Mouse (Mus musculus): Measurements from ENCODE around the gene Gng13. TPM values are rescaled to one million over a fixed set of nuclear protein-coding genes. Genes with fewer than 3 reads are reported as not detected.
"Not testable (repeated sequence)": the region's sequence is repeated elsewhere in the genome, so short reads cannot be mapped to it uniquely, and the experiment has no call there.

Gene Gng13
- total RNA-seq, 2 experiments from 2014 or later: not detected

DNA sequence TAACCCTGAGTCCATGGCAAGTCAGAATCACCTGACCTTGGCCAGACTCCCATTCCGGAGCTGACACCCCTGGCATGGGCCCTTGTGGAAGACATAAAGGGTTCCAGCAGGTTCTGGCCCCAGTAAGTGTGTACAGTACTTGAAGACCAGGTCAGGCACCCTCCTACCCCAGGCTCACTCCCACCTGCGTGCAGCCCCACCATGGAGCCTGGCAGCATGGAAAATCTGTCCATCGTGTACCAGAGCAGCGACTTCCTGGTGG lies 11.0 kb downstream of the Gng13 start:
- ATAC-seq (replicated peaks; ENCODE audit: poor library complexity): no peak

- ATAC-seq (replicated peaks; ENCODE audit: poor library complexity): peak; percentile 58
Observed at GRCm38 (mm10) chr17:25732082-25732481, 15.1 kb downstream of the Gng13 start.

DNA sequence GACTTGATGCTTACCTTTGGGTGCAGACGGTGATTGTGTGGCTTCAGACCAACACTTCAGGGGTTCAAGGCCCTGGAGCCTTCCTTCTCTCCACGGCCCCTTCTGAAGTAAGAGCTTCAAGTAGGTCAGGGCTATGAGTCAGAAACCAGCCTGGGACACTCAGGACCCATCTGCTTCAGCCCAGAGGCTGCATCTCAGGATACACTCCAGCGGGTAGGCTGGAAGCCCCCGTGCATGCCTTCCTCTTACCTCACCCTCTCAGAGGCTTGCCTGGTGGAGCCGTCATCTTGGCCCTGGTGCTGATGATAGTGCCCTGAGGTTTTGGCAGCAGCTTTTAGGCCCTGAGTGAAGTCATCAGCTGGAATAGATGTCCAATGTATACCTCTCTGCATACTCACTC lies 18.3 kb downstream of the Gng13 start:
- ATAC-seq (replicated peaks; ENCODE audit: poor library complexity): no peak

DNA sequence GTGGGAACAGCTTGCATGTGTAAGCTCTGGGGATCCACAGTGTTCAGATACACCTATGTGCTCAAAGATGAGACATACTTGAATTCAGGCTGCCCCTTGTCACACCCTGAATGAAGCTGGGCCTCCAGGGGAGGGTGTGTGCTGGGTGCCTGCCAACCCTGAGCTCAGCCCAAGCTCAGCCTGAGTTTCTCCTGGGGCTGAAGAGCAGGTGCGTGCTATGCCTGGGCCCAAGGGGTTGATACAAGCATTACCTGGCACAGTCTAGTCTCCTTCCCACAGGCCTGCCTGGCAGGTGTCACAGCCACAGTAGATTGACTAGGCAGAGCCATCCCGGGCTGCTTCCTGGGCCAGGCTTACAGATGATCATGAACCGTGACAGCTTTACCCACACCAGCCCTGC lies 18.8 kb downstream of the Gng13 start, which contains the start of gene Mslnl:
Gene Mslnl, plus strand, starts transcription at position 298 of the 400 bp plus-strand sequence.
- ATAC-seq (replicated peaks; ENCODE audit: poor library complexity): no peak

DNA sequence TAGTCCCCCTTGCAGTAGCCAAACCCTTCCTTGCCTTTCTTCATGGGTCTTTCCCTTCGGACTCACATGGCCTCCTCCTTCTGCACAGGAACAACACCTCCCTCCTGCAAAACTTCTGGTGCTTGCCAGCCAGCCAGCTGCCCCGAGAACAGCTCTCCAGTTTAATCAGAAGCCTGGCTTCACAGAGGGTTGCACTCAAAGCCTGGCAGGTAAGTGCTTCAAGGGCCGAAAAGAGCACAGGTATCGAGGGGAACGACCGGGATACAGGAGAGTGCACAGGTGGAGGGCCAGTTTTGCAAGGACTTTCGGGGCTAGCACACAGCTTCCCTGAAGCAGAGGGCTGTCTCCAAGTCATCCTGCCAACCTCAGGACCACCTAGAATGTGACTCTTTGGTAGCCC lies 21.9 kb downstream of the Gng13 start:
- ATAC-seq (replicated peaks; ENCODE audit: poor library complexity): no peak

GRCm38 (mm10) chr17:25741471-25741870 lies 24.5 kb downstream of the Gng13 start:
- ATAC-seq (replicated peaks; ENCODE audit: poor library complexity): not testable (repeated sequence)

- no peak for ATAC-seq (replicated peaks; ENCODE audit: poor library complexity)
Observed at GRCm38 (mm10) chr17:25743831-25744230, 26.9 kb downstream of the Gng13 start.

GRCm38 (mm10) chr17:25744311-25744710 lies 27.3 kb downstream of the Gng13 start:
- ATAC-seq (replicated peaks; ENCODE audit: poor library complexity): no peak

- ATAC-seq (replicated peaks; ENCODE audit: poor library complexity): no peak
Observed at GRCm38 (mm10) chr17:25748238-25748637, 31.3 kb downstream of the Gng13 start.

GRCm38 (mm10) chr17:25749314-25749713 lies 32.3 kb downstream of the Gng13 start:
- ATAC-seq (replicated peaks; ENCODE audit: poor library complexity): no peak

DNA sequence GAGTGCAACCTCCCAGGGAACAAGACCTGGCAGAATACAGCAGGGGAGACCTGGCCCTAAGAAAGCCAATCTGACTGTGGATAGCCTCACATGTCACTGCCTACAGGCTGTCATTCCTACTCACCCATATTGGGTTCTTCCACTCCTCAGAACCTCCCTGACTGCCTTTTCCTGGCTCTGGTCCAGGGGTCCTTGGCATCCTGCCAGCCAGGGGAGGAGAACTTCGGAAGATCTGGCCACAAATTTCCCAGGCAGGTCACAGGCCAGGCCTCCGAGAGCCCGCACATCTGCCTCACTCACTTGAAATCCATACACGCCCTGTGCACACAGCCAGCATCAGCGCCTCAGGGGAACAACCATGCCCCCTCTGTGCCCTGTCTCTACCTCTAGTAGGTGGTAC lies 34.5 kb downstream of the Gng13 start:
- ATAC-seq (replicated peaks; ENCODE audit: poor library complexity): no peak

DNA sequence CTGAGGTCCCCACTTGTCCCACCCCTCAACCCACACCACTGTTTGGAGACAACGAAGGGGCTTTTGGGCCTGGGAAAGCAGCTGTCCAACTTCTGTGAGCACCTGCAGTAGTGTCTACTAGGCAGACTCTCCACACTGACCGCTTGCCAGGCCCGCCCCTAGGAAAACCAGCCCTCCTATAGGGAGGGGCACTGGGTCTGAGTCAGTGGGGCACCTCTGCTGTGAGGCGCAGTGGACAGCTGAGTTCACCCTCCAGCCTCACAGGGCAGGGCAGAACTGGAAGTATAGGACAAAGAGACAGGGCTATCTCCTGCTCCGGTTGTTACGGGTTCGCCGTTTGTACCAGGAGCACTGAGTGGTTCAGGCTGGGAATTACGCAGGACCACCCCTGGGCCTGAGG lies 37.3 kb downstream of the Gng13 start, which contains the start of gene Msln:
Gene Msln, minus strand, starts transcription at position 138 of the 400 bp plus-strand sequence.
- no peak for ATAC-seq (replicated peaks; ENCODE audit: poor library complexity)

- ATAC-seq (replicated peaks; ENCODE audit: poor library complexity): no peak
Observed at GRCm38 (mm10) chr17:25755086-25755485, 38.1 kb downstream of the Gng13 start.

GRCm38 (mm10) chr17:25755627-25756377 lies 38.8 kb downstream of the Gng13 start:
- no peak for ATAC-seq (replicated peaks; ENCODE audit: poor library complexity)

DNA sequence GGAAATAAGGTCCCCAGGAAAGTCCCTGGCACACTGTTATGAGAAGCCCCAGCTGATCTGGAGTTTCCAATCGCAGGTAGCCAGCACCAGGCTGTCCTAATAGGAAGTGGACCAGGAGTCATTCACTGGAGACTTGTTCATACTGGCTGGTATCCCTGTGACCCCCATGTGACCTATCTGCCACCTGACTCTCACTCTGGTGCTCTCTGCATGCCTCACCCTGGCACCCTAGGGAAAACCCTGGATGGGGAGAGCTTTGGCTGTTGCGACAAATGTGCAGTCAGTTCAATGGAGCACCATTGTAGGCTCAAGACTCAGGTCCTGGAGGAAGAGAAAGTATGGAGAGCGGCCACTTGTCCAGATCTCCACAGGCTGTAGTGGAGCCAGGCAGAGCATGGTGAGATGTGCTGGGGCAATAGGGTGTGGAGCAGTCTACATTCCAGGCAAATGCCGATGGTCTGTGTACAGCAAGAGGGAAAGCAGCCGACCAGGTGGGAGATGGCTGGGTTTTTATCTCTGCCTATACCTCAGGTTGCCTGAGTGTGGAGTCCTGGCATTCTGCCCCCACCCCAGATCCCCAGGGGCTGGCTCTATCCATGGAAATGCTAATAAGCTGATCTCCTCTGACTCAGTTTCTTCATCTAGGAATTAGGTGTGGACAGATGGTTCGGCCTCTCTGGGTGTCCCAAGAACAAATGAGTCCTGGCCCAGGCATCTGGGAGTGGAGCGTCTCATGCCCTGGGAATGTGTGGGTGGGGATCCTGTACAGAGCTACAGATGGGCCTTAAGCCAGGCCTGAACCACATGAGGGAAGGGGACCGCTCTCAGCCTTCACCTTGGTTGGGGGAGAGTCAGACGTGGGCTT lies 39.6 kb downstream of the Gng13 start:
- no peak for ATAC-seq (replicated peaks; ENCODE audit: poor library complexity)

GRCm38 (mm10) chr17:25757691-25758090 lies 40.7 kb downstream of the Gng13 start:
- no peak for ATAC-seq (replicated peaks; ENCODE audit: poor library complexity)

DNA sequence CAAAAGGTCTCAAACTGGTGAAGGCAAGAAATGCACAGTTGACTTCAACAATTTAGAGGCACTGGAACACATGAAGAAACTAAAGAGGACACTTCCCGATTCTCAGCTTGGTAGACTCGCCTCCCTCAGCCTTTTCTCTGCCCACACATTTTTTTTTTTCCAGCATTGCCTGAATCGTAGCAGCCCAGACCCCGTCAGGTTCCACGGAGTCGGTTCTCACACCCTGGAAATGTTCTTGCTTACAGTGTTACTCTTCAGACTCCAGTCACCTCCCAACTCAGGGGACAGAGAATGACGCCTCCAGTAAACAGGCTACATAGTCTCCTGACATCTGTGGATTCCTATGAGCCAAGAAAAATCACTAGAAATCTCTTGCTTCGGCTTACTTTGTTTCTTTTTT lies 43.2 kb downstream of the Gng13 start:
- ATAC-seq (replicated peaks; ENCODE audit: poor library complexity): no peak

DNA sequence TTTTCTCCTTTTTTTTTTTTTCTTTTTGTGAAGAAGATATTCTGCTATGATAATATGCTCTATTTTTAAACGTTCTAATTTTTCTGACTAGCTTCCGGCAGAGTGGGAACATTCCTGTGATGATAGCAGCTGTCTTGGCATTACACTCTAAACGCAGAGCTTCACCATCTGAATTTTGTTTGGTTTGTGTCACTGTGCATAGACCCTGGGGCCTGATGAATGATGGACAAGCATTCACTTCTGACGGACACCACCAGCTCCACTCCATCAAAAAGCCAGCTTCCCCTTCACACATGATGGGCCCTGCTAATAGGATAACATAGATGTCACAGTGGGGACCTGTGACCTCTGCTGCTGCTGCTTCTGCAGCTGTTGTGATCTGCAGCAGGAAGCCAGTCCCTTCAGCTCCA lies 44.6 kb downstream of the Gng13 start:
- no peak for ATAC-seq (replicated peaks; ENCODE audit: poor library complexity)

GRCm38 (mm10) chr17:25762591-25762990 lies 45.6 kb downstream of the Gng13 start:
- ATAC-seq (replicated peaks; ENCODE audit: poor library complexity): no peak

GRCm38 (mm10) chr17:25765886-25766285 lies 48.9 kb downstream of the Gng13 start:
- no peak for ATAC-seq (replicated peaks; ENCODE audit: poor library complexity)

All from megakaryocyte progenitor cell, adult 5-6 weeks (primary cell).